Mouse (Mus musculus): Measurements from ENCODE around the gene Pllp. TPM values are rescaled to one million over a fixed set of nuclear protein-coding genes. Genes with fewer than 3 reads are reported as not detected.

Pllp gene
- polyA plus RNA-seq, 1 experiment from 2014 or later, result 0.60 TPM

DNA sequence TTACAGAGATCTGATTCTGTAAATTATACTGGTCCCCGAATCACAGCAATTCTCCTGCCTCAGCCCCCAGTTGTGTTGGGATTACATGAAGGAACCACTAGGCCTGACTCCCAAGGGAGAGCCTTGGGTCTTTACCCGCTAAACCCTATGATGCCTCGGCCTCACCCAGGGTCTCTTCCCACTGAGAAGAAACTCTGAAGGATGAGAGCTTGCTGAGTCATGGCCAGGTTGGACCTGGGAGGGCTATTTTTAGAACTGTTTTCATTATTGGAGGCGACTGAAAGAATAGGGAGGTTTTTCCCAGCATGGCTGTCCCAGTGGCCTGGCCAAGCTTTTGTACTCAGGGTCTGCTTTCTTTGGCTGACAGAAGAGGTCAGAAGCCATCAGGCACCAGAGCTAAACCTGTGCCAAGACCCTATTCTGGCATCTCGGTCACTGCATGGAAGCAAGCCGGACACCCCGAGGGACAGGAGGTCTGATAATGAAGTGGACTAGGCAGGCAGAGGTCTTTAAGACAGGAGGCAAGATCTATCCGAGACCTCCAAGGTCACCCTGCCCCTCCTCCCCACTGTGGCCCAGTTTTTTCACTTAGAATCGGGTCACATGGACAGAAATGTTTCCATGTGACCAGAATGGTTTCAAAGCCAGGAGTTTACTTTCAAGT lies 10.8 kb upstream of the Pllp start:
- DNase-seq (ENCODE audit: low spot score) (no peak), ATAC-seq (replicated peaks; ENCODE audit: low FRiP score) (no peak)
- no peaks in the 10 kb centered on the region for H3K27me3 ChIP-seq (ENCODE audit: control insufficient read depth, insufficient read depth, low read length)
- H3K36me3 ChIP-seq (ENCODE audit: control insufficient read depth, insufficient read depth, low read length), result no peaks in the 10 kb centered on the region
- H3K9me3 ChIP-seq (ENCODE audit: control insufficient read depth, low read length), result no peaks in the 10 kb centered on the region
- H3K27ac ChIP-seq (ENCODE audit: low read depth, low read length), result no peak overlapping the region
- WGBS, result 80% methylated on average over 9 of the region's 9 CpGs
- H3K4me1 ChIP-seq (replicated peaks; ENCODE audit: control insufficient read depth, insufficient read depth, low read length), result no peaks in the 10 kb centered on the region
- no peak overlapping the region for H3K4me3 ChIP-seq (ENCODE audit: low read depth, low read length)
- H3K4me2 ChIP-seq (ENCODE audit: low read depth, low read length, severe bottlenecking), result no peak overlapping the region
- no peak overlapping the region for H3K9ac ChIP-seq (ENCODE audit: low read length)

DNA sequence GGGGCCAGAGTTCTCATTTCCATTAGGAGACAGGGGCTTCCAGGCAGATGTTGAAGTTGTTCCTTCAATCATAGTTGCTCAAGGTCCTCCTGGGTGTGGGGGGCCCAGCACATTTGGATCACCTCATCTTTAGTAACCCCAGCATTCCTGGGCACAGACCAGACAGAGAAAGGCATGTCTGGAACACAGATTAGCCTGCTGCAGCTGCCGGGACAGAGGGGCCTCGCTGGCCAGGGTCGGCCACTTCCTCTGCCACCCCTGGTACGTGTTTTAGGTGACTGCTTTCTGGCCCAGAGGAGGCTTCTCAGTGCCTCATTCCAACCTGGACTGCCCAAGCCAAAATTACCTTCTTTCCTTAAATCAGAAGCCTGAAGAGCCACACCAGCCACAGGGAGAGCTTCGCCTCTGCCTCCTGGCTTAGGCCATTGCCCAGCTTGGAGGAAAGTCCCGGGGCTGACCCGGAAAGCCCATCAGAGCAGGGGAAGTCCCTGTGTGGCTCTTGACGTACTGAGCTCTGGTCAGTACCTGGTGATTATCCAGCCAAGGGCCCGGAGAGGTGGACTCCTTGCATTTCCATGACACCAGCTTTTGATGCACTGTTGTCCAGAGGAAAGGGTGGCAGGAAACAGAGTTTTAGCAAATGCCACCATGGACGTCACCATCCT lies 9.6 kb upstream of the Pllp start:
- no peaks in the 10 kb centered on the region for H3K36me3 ChIP-seq (ENCODE audit: control insufficient read depth, insufficient read depth, low read length)
- 93% methylated on average over 10 of the region's 10 CpGs for WGBS
- no peak overlapping the region for H3K9ac ChIP-seq (ENCODE audit: low read length)
- no peaks in the 10 kb centered on the region for H3K4me1 ChIP-seq (replicated peaks; ENCODE audit: control insufficient read depth, insufficient read depth, low read length)
- H3K4me2 ChIP-seq (ENCODE audit: low read depth, low read length, severe bottlenecking), result no peak overlapping the region
- no peaks in the 10 kb centered on the region for H3K9me3 ChIP-seq (ENCODE audit: control insufficient read depth, low read length)
- no peak for ATAC-seq (replicated peaks; ENCODE audit: low FRiP score)
- H3K27ac ChIP-seq (ENCODE audit: low read depth, low read length), result no peak overlapping the region
- no peaks in the 10 kb centered on the region for H3K27me3 ChIP-seq (ENCODE audit: control insufficient read depth, insufficient read depth, low read length)
- no peak overlapping the region for H3K4me3 ChIP-seq (ENCODE audit: low read depth, low read length)
- DNase-seq (ENCODE audit: low spot score), result no peak

DNA sequence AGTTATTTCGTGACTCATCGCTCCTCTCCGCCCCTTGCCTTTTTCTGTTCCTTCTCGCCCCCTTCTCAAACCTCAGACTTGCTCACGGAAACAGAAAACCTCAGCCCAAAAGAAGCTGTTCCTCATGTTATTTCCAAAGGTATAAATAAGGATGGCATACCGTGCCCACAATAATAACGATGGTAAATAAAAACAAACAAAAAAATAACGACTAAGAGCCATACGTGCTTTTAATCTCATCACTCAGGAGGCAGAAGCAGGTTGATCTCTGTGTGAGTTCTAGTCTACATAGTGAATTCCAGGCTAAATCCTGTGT lies 8.5 kb upstream of the Pllp start:
- H3K4me3 ChIP-seq (ENCODE audit: low read depth, low read length), result peak overlapping the region; percentile 47
- no peak for ATAC-seq (replicated peaks; ENCODE audit: low FRiP score)
- no peak overlapping the region for H3K27ac ChIP-seq (ENCODE audit: low read depth, low read length)
- no peaks in the 10 kb centered on the region for H3K9me3 ChIP-seq (ENCODE audit: control insufficient read depth, low read length)
- DNase-seq (ENCODE audit: low spot score), result no peak
- H3K36me3 ChIP-seq (ENCODE audit: control insufficient read depth, insufficient read depth, low read length), result no peaks in the 10 kb centered on the region
- H3K9ac ChIP-seq (ENCODE audit: low read length), result peak overlapping the region; percentile 52
- H3K4me1 ChIP-seq (replicated peaks; ENCODE audit: control insufficient read depth, insufficient read depth, low read length), result no peaks in the 10 kb centered on the region
- peak overlapping the region; percentile 60 for H3K4me2 ChIP-seq (ENCODE audit: low read depth, low read length, severe bottlenecking)
- WGBS, result 18% methylated on average over 9 of the region's 9 CpGs
- H3K27me3 ChIP-seq (ENCODE audit: control insufficient read depth, insufficient read depth, low read length), result no peaks in the 10 kb centered on the region

DNA sequence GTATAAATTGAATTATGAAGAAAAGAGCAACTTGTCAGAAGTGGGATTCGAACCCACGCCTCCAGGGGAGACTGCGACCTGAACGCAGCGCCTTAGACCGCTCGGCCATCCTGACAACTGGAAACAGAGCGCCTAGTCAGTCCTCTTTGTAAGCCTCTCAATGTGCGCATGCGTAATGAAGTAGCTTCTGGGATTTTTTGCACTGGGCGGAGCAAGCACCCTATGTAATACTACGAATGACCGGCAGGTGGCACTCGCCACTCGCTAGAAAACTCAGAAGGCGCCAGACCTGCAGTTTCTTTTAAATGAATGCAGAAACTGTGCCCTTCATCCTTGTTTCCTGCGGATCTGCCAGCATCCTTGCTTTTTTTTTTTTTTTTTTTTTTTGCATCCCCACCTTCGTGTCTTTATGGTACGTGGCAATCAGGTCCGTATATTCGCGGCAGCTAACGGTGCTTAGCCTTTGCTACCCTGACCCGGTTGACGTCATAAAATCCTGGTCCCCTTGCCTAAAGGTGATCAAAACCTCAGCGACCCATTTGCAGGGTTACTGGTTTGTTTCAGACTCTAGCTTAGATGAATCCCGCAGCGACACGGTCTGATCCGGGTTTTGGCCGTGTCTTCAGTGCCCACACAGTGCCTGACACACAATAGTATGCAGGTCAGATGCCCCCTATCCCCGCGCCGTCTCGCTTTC lies 8.0 kb upstream of the Pllp start:
- H3K4me3 ChIP-seq (ENCODE audit: low read depth, low read length), result peak overlapping the region; percentile 47
- ATAC-seq (replicated peaks; ENCODE audit: low FRiP score) (peak; percentile 90), DNase-seq (ENCODE audit: low spot score) (peak; percentile 99)
- H3K27ac ChIP-seq (ENCODE audit: low read depth, low read length), result no peak overlapping the region
- no peaks in the 10 kb centered on the region for H3K36me3 ChIP-seq (ENCODE audit: control insufficient read depth, insufficient read depth, low read length)
- peak overlapping the region; percentile 52 for H3K9ac ChIP-seq (ENCODE audit: low read length)
- H3K27me3 ChIP-seq (ENCODE audit: control insufficient read depth, insufficient read depth, low read length), result no peaks in the 10 kb centered on the region
- H3K4me2 ChIP-seq (ENCODE audit: low read depth, low read length, severe bottlenecking), result peak overlapping the region; percentile 60
- under 1% methylated on average over 35 of the region's 35 CpGs for WGBS
- H3K4me1 ChIP-seq (replicated peaks; ENCODE audit: control insufficient read depth, insufficient read depth, low read length), result no peaks in the 10 kb centered on the region
- H3K9me3 ChIP-seq (ENCODE audit: control insufficient read depth, low read length), result no peaks in the 10 kb centered on the region

DNA sequence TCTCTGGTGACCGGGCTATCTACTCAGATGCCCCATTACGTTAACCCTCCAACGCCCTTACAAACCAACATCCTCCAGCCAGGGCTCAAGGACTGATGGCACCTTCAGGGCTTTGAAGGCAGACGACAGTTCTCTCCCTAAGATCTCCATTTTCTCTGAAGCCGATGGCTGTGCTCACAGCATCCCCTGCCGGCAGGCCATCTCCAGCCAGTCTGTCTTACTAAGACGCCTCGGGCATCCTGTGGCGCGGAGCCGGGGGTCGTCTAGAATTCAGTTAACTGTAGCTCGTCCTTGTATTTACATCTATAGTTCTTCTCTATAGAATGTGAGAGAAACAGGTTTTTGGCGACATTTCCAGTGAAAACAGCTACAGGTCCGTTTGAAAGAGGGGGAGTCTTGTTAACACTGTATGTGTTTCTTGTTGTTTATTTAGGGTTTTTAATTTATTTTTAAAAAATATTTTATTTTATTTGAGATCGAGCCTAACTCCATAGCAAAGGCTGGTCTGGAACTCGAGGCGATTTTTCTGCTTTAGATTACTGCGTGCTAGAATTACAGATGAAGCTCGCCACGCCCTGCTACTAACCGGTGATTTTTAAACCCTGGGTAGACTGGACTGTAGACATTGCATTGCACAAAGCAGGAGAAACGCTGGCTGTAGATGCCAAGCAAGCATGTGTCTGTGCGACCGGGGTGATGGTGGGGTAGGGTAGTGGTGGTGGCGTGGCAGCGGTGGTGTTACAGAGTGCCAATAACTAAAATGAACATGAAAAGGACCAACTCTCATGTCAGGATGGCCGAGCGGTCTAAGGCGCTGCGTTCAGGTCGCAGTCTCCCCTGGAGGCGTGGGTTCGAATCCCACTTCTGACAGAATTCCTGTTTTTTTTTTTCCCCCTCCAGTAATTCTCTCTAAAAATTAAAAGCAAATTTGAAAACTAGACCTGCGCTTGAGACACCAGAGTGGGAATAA lies 7.1 kb upstream of the Pllp start:
- Histone ChIP-seq H3K27me3 (ENCODE audit: control insufficient read depth, insufficient read depth, low read length) (no peaks in the 10 kb centered on the region), H3K9me3 (ENCODE audit: control insufficient read depth, low read length) (no peaks in the 10 kb centered on the region), H3K4me2 (ENCODE audit: low read depth, low read length, severe bottlenecking) (peak overlapping the region; percentile 57), H3K4me3 (ENCODE audit: low read depth, low read length) (peak overlapping the region; percentile 48), H3K36me3 (ENCODE audit: control insufficient read depth, insufficient read depth, low read length) (no peaks in the 10 kb centered on the region), H3K9ac (ENCODE audit: low read length) (peak overlapping the region; percentile 52), H3K4me1 (replicated peaks; ENCODE audit: control insufficient read depth, insufficient read depth, low read length) (no peaks in the 10 kb centered on the region), H3K27ac (ENCODE audit: low read depth, low read length) (0 out of 2 replicates have a peak overlapping the region, but pooled peaks have one; percentile 3)
- DNase-seq (ENCODE audit: low spot score), result peak; percentile 90
- 1% methylated on average over 35 of the region's 35 CpGs for WGBS
- ATAC-seq (replicated peaks; ENCODE audit: low FRiP score), result peak; percentile 90

DNA sequence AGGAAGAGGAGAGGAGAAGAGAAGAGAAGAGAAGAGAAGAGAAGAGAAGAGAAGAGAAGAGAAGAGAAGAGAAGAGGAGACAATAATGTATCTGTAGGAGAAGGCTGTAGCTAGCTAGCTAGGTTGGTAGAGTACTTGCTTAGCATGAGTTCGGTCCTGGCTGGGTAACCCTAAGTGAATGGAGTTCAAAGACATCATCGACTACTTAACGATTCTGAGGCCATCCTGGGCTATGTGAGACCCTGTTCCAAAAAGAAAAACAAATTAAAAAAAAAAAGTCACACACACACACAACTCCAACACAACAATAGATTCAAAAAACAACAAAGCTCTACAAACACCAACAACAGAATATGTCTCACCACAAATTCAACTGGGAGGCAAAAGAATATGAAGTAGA lies 6.1 kb upstream of the Pllp start:
- H3K36me3 ChIP-seq (ENCODE audit: control insufficient read depth, insufficient read depth, low read length), result no peaks in the 10 kb centered on the region
- peak overlapping the region; percentile 57; the same call in 1 of the 2 replicates for H3K4me2 ChIP-seq (ENCODE audit: low read depth, low read length, severe bottlenecking)
- DNase-seq (ENCODE audit: low spot score) (no peak), ATAC-seq (replicated peaks; ENCODE audit: low FRiP score) (no peak)
- H3K27me3 ChIP-seq (ENCODE audit: control insufficient read depth, insufficient read depth, low read length), result peaks cover 4% of the 10 kb centered on the region; the same call in 1 of the 2 replicates
- H3K9ac ChIP-seq (ENCODE audit: low read length), result no peak overlapping the region
- peak overlapping the region; percentile 48; the same call in 1 of the 2 replicates for H3K4me3 ChIP-seq (ENCODE audit: low read depth, low read length)
- no peaks in the 10 kb centered on the region for H3K9me3 ChIP-seq (ENCODE audit: control insufficient read depth, low read length)
- no peaks in the 10 kb centered on the region for H3K4me1 ChIP-seq (replicated peaks; ENCODE audit: control insufficient read depth, insufficient read depth, low read length)
- no peak overlapping the region for H3K27ac ChIP-seq (ENCODE audit: low read depth, low read length)
- WGBS, result 72% methylated on average over 3 of the region's 3 CpGs

DNA sequence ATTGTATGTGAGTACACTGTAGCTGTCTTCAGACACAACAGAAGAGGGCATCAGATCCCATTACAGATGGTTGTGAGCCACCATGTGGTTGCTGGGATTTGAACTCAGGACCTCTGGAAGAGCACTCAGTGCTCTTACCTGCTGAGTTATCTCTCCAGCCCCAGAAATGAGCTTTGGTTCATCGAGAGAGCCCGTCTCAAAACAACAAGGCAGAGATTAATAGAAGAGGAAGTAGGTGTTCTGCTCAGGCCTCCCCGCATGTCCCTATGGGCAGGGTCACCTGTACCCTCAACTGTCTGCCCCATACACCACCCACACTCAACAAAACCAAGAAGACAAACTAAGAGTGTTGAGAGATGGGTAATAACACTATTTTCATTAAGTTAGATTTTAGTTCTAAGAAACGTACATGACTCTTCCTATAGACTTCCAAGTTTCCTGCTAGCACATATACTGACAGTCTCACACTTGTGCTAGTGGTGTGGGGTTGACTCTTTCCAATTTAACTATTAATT lies 4.4 kb upstream of the Pllp start:
- DNase-seq (ENCODE audit: low spot score) (peak; percentile 35), ATAC-seq (replicated peaks; ENCODE audit: low FRiP score) (no peak)
- 88% methylated on average over 4 of the region's 4 CpGs for WGBS
- Histone ChIP-seq H3K27ac (ENCODE audit: low read depth, low read length) (no peak overlapping the region), H3K4me2 (ENCODE audit: low read depth, low read length, severe bottlenecking) (no peak overlapping the region), H3K36me3 (ENCODE audit: control insufficient read depth, insufficient read depth, low read length) (no peaks in the 10 kb centered on the region), H3K9ac (ENCODE audit: low read length) (no peak overlapping the region), H3K27me3 (ENCODE audit: control insufficient read depth, insufficient read depth, low read length) (peaks cover 20% of the 10 kb centered on the region), H3K4me1 (replicated peaks; ENCODE audit: control insufficient read depth, insufficient read depth, low read length) (peaks cover 7% of the 10 kb centered on the region; the same call in 1 of the 2 replicates), H3K4me3 (ENCODE audit: low read depth, low read length) (no peak overlapping the region), H3K9me3 (ENCODE audit: control insufficient read depth, low read length) (no peaks in the 10 kb centered on the region)

DNA sequence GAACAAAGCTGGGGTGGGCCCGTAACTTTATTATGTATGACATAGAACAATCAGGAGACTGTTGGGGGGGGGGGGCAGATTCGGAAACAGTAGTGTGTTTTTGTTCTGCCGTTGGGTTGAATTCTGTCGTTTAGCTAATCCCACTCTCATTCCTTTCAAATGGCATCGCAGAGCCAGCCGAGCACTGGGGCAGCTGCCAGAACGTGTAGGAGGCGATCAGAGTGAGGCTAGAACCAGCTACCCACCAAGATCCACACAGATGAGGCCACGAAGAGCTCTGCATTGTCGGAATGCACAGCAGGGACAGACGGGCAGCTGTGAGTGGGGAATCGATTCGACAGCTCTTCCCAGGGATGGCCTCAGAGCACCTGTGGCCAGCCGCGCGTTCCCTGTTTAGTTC lies 3.3 kb upstream of the Pllp start:
- WGBS, result 67% methylated on average over 16 of the region's 16 CpGs
- Histone ChIP-seq H3K4me2 (ENCODE audit: low read depth, low read length, severe bottlenecking) (no peak overlapping the region), H3K27me3 (ENCODE audit: control insufficient read depth, insufficient read depth, low read length) (peaks cover 31% of the 10 kb centered on the region), H3K9me3 (ENCODE audit: control insufficient read depth, low read length) (no peaks in the 10 kb centered on the region), H3K4me3 (ENCODE audit: low read depth, low read length) (no peak overlapping the region), H3K36me3 (ENCODE audit: control insufficient read depth, insufficient read depth, low read length) (no peaks in the 10 kb centered on the region), H3K27ac (ENCODE audit: low read depth, low read length) (no peak overlapping the region), H3K9ac (ENCODE audit: low read length) (no peak overlapping the region), H3K4me1 (replicated peaks; ENCODE audit: control insufficient read depth, insufficient read depth, low read length) (peaks cover 11% of the 10 kb centered on the region; the same call in 1 of the 2 replicates)
- ATAC-seq (replicated peaks; ENCODE audit: low FRiP score), result no peak
- peak; percentile 40 for DNase-seq (ENCODE audit: low spot score)
